Mouse (Mus musculus): ENCODE results near the gene Cib1.

- TF ChIP-seq CHD2 (IDR thresholded peaks at IDR 0.05; ENCODE audit: low read length) (no peak), POLR2A (IDR thresholded peaks at IDR 0.05; ENCODE audit: control insufficient read depth in 1 of 2, insufficient read depth in 1 of 2, low read depth in 1 of 2, low read length in 2 of 2, poor library complexity in 1 of 2) (no peak), CTCF (IDR thresholded peaks at IDR 0.05 in 2 of 3, conservative IDR thresholded peaks at IDR 0.05 in 1 of 3; ENCODE audit: control insufficient read depth in 1 of 3, insufficient read depth in 1 of 3, low read depth in 2 of 3, low read length in 3 of 3, poor library complexity in 1 of 3, severe bottlenecking in 1 of 3) (no peak)
Observed at GRCm38 (mm10) chr7:80244851-80245250, 12.2 kb upstream of the Cib1 start.
